Mouse (Mus musculus) midbrain, embryonic 16.5 days (tissue): ENCODE measurements around the gene 2310034G01Rik. TPM values are rescaled to one million over a fixed set of nuclear protein-coding genes. Genes with fewer than 3 reads are reported as not detected.

Experiments
- ATAC-seq: fragments of 200-750 bp; cut with Nextera tagmentation; 2 replicates; pipeline ENCODE4 v1.8.0; 2017; ENCODE audit warnings: moderate TSS enrichment
- H3K27ac ChIP-seq: fragments of 300-500 bp; sonication (generic); 2 replicates; pipeline ENCODE4 v1.5.1; 2014; ENCODE audit warnings: mild to moderate bottlenecking, low read length, mixed read lengths
- H3K27me3 ChIP-seq: fragments of 300-500 bp; sonication (generic); 2 replicates; pipeline ENCODE4 v1.6.1; 2014; ENCODE audit warnings: low read depth, low read length, mixed read lengths; ENCODE audit not compliant: control insufficient read depth, insufficient read depth
- H3K36me3 ChIP-seq: fragments of 300-500 bp; sonication (generic); 2 replicates; pipeline ENCODE4 v1.6.1; 2014; ENCODE audit warnings: mild to moderate bottlenecking, low read length, moderate library complexity, mixed read lengths; ENCODE audit not compliant: control insufficient read depth, insufficient read depth
- H3K4me1 ChIP-seq: fragments of 300-500 bp; sonication (generic); 2 replicates; pipeline ENCODE4 v1.6.1; 2014; ENCODE audit warnings: mild to moderate bottlenecking, low read length, mixed read lengths; ENCODE audit not compliant: control insufficient read depth, insufficient read depth
- H3K4me2 ChIP-seq: fragments of 300-500 bp; sonication (generic); 2 replicates; pipeline ENCODE4 v1.6.1; 2014; ENCODE audit warnings: mild to moderate bottlenecking, low read length, mixed read lengths
- H3K4me3 ChIP-seq: fragments of 300-500 bp; sonication (generic); 2 replicates; pipeline ENCODE4 v1.5.1; 2014; ENCODE audit warnings: low read depth, mild to moderate bottlenecking, low read length, moderate library complexity, mixed read lengths
- H3K9ac ChIP-seq: fragments of 300-500 bp; sonication (generic); 2 replicates; pipeline ENCODE4 v1.6.1; 2014; ENCODE audit warnings: low read depth, low read length, mixed read lengths
- H3K9me3 ChIP-seq: fragments of 300-500 bp; sonication (generic); replicated peaks from 2 replicates; pipeline ENCODE4 v1.6.1; 2014; ENCODE audit warnings: mild to moderate bottlenecking, low read length, mixed read lengths; ENCODE audit not compliant: control insufficient read depth, poor library complexity, severe bottlenecking
- WGBS: fragments of 180-500 bp; shearing (Covaris S2); extraction: QIAGEN DNeasy Blood & Tissue Kit; methylation state at CpG from one replicate; pipeline ENCODE4 v1.1.7; 2014; 5-methylcytosine and 5-hydroxymethylcytosine counted together
- polyA plus RNA-seq: library from polyadenylated mRNA; unstranded; fragments of >200 nt; fragmentation: Nextera tagmentation; extraction: Ambion mirVana; gene quantifications from 2 replicates; pipeline ENCODE4 v1.2.1, GENCODE M21; 2015

Gene 2310034G01Rik
- polyA plus RNA-seq, 1 experiment from 2014 or later: 1.4 TPM

DNA sequence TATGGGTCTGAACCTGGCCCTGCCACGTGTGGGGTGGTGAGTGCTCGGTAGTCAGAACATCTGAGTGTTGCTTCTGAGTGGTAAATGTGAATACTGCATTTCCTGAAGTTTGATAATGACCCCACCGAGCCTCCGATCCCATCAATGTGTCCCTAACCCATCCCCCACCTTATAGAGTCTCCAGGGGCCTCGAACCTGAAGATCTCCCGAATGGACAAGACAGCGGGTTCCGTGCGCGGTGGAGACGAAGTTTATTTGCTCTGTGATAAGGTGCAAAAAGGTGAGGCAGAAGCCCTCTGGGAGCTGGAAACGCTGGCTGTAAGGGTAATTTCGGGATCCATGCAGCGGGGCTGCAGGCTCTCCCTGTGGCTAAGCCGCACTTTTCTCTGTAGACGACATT, 42.3 kb downstream of the 2310034G01Rik start:
- no peak overlapping the region for H3K4me3 ChIP-seq
- peaks cover 9% of the 10 kb centered on the region for H3K36me3 ChIP-seq
- no peak overlapping the region for H3K27ac ChIP-seq
- H3K9ac ChIP-seq: no peak overlapping the region
- H3K9me3 ChIP-seq: no peaks in the 10 kb centered on the region
- peaks cover 22% of the 10 kb centered on the region for H3K4me1 ChIP-seq
- H3K27me3 ChIP-seq: peaks cover 29% of the 10 kb centered on the region
- 81% methylated on average over 16 of the region's 16 CpGs for WGBS
- H3K4me2 ChIP-seq: no peak overlapping the region
- no peak for ATAC-seq

DNA sequence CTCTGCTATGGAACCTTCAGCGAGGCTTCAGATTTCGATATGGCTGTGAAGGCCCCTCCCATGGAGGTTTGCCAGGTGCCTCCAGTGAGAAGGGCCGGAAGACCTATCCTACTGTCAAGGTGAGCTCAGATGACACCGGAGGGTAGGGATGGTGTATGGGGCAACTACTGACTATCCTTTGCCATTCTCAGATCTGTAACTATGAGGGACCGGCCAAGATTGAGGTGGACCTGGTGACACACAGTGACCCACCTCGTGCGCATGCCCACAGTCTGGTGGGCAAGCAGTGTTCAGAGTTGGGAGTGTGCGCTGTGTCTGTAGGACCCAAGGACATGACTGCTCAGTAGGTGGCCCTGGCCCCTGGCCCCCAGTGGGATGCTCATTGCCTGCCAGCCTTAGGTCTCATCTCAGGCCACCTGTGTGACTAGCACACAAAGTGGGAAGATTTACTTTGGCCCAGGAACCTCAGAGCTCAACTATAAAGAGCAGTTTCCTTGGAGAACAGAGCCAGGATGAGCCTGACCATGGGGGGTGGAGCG, 43.3 kb downstream of the 2310034G01Rik start:
- peaks cover 29% of the 10 kb centered on the region for H3K27me3 ChIP-seq
- H3K4me2 ChIP-seq: no peak overlapping the region
- WGBS: 90% methylated on average over 9 of the region's 9 CpGs
- no peak for ATAC-seq
- H3K9me3 ChIP-seq: no peaks in the 10 kb centered on the region
- no peak overlapping the region for H3K27ac ChIP-seq
- no peak overlapping the region for H3K9ac ChIP-seq
- H3K4me1 ChIP-seq: peaks cover 22% of the 10 kb centered on the region
- H3K36me3 ChIP-seq: peaks cover under 1% of the 10 kb centered on the region; the same call in 1 of the 2 replicates
- H3K4me3 ChIP-seq: no peak overlapping the region

DNA sequence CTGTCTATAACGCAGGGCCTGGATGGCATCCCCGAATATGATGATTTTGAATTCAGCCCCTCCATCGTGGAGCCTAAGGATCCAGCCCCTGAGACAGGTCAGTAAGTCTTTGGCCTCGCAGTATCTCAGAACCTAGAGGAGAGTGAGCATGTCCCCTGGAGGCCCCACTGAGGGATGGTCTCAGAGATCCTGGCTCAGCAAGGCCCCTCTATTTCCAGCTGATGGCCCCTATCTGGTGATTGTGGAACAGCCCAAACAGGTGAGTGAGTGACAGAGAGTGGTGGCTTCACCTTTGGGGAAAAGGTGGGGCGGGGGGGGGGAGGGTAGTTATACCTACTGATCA, 43.9 kb downstream of the 2310034G01Rik start:
- H3K9me3 ChIP-seq: no peaks in the 10 kb centered on the region
- H3K4me3 ChIP-seq: no peak overlapping the region
- H3K9ac ChIP-seq: no peak overlapping the region
- ATAC-seq: no peak
- no peaks in the 10 kb centered on the region; the same call in 1 of the 2 replicates for H3K36me3 ChIP-seq
- 61% methylated on average over 5 of the region's 5 CpGs for WGBS
- peaks cover 22% of the 10 kb centered on the region for H3K4me1 ChIP-seq
- no peak overlapping the region for H3K27ac ChIP-seq
- peak overlapping the region; percentile 80 for H3K4me2 ChIP-seq
- H3K27me3 ChIP-seq: peaks cover 29% of the 10 kb centered on the region

DNA sequence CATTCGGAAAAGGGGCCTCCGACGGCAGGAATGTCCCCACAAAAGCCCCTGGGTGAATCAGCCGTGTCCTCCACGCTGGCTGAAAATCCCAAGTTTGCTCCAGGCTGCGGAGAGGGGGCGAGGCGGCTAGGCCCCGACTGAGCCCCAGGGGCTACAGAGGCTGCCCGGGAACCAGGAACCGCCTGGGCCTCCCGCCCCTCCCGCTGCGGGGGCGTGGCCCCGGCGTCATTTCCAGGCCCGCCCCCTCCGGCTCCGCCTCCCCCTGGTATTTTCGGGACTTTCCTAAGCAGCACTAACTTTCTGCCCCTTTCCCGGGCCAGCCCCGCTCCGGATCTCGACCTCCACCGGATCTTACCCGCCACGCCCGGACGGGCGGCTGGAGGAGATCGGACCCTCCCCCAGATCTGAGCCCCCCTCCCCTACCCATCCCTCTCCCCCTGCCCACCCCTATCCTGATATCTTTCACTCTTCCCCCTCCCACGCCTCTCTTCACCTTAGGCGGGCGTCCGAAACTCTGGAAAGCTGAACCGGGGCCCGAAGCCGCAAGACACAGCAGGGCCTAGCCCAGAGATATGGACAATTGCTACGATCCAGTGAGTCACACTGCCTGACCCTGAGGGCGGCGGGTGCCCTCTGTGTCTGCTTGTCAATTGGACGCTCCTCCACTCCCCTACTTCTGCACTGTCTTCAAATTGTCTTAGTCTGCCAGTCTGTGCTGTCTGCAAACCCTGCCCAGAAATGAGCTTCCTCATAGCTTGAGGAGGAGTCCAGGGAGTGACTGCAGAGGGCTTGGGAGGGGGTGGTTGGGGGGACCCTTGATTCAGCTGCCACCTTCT, 44.5 kb downstream of the 2310034G01Rik start:
- Histone ChIP-seq H3K4me1 (peaks cover 22% of the 10 kb centered on the region), H3K36me3 (no peaks in the 10 kb centered on the region), H3K4me2 (peak overlapping the region; percentile 80), H3K4me3 (peak overlapping the region; percentile 45), H3K27me3 (peaks cover 29% of the 10 kb centered on the region), H3K9ac (peak overlapping the region; percentile 54), H3K9me3 (no peaks in the 10 kb centered on the region), H3K27ac (no peak overlapping the region)
- WGBS: under 1% methylated on average over 43 of the region's 43 CpGs
- ATAC-seq: no peak; the same call in 1 of the 2 replicates

DNA sequence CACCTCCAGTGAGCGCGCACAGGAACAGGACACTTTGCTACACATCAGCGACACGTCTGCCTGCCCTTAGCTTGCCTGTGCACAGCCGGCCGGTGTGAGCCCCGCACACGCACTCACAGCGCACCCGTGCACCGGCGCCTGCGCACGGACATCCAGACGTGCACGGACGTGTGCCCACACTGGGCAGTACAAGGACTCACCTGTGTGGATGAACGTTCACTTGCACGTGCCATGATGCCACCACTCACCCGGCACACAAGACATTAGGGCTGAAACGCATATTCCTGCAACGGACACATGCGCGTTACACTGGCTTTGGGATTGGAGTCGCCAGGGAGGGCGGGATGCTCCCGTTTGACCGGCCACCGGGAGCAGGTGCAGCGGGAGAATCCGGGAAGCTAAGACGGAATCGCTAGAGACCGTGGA, 45.2 kb downstream of the 2310034G01Rik start:
- H3K27me3 ChIP-seq: peaks cover 29% of the 10 kb centered on the region
- H3K9me3 ChIP-seq: no peaks in the 10 kb centered on the region
- peaks cover 22% of the 10 kb centered on the region for H3K4me1 ChIP-seq
- WGBS: under 1% methylated on average over 34 of the region's 34 CpGs
- peak overlapping the region; percentile 54 for H3K9ac ChIP-seq
- no peaks in the 10 kb centered on the region for H3K36me3 ChIP-seq
- peak overlapping the region; percentile 45 for H3K4me3 ChIP-seq
- no peak overlapping the region for H3K27ac ChIP-seq
- ATAC-seq: 0 out of 2 replicates have a peak, but pooled peaks have one; percentile 22
- peak overlapping the region; percentile 80 for H3K4me2 ChIP-seq

DNA sequence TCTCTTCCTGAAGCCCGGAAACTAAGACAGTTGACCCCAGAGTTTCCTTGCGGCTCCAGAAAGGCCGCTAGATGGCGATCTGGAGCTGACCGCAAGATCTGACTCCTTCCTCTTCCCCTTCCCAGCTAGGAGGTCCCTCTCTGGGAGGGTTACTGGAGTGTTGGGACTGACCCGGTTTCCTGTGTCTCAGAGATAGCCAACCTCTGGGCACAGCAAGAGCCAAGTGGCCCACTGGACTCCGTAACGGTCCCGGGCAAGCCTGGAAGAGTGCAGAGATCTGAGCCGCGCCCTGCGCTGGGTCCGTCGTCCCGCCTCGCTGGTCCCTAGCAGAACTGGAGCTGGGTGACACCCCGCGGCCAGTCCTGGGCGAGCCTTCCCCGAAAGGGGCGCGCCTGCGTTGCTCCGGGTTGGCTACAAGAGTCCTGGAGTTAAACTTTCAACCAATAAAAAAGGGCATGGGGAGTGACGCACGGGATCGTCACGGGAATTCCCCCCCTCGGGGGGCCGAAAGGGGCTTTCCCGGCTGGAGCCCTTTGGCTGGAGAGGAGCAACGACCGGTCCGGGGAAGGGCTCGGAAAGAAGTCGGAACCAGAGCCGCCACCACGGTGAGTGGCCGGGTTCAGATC, 45.8 kb downstream of the 2310034G01Rik start, which contains the start of gene Nfkb2:
TSS of gene Nfkb2 (plus strand) at position 105 of the 626 bp plus-strand sequence.
- H3K27ac ChIP-seq: no peak within 1 kb of the TSS
- no peaks in the 10 kb centered on the region for H3K9me3 ChIP-seq
- H3K4me1 ChIP-seq: peaks cover 22% of the 10 kb centered on the region
- peak; percentile 76 for ATAC-seq
- peak within 1 kb of the TSS; percentile 80 for H3K4me2 ChIP-seq
- H3K9ac ChIP-seq: peak within 1 kb of the TSS; percentile 54
- peaks cover 29% of the 10 kb centered on the region for H3K27me3 ChIP-seq
- peak within 1 kb of the TSS; percentile 45 for H3K4me3 ChIP-seq
- under 1% methylated on average over 39 of the region's 39 CpGs for WGBS
- H3K36me3 ChIP-seq: no peaks in the 10 kb centered on the region

DNA sequence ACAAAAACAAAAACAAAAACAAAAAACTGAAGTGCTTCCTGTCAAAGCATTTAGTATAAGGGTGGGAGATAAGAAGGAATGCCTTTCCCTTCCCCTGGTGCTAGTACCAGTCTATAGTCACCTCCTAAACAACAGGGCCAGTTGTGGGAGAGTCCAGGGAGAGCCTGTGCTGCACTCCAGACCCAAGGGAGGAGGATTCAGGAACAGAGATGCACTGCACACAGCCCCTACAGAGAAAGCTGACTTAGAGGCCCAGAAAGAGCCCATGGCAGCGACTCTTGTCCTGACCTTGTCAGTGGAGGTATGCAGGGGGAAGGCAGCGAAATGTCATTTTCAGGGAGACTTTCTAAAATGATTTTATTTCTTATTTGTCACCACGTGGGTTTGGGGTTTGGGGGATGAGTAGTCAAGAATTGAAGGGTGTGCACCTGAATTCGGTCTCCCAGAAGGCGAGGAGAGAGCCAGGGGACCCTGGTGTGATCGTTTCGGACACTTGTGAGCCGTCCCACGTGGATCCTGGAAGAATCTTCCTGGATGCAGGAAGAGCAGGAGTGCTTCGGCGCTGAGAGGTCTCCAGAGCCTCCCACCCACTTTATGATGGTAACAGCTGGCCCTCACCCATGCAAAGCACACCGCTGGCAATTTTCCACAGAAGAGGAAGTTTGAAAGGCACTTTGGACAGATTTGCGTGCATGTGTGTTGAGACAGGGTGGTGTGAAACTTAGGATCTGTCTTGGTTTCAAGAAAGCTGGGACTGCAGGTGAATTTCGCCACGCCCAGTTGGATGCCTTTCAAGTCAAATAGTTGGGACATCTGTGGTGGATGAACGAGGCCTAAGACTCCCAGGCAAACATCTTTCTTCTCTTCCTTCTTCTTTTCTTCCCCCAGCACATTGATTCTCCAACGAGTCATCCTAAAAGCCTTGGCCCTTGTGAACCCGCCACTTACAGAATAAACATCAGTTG, 46.6 kb downstream of the 2310034G01Rik start:
- ATAC-seq: no peak
- peaks cover 29% of the 10 kb centered on the region for H3K27me3 ChIP-seq
- no peak overlapping the region for H3K27ac ChIP-seq
- H3K9ac ChIP-seq: no peak overlapping the region
- H3K4me2 ChIP-seq: peak overlapping the region; percentile 80
- H3K36me3 ChIP-seq: no peaks in the 10 kb centered on the region
- peaks cover 17% of the 10 kb centered on the region for H3K4me1 ChIP-seq
- no peaks in the 10 kb centered on the region for H3K9me3 ChIP-seq
- H3K4me3 ChIP-seq: no peak overlapping the region; the same call in 1 of the 2 replicates
- WGBS: 59% methylated on average over 18 of the region's 18 CpGs

DNA sequence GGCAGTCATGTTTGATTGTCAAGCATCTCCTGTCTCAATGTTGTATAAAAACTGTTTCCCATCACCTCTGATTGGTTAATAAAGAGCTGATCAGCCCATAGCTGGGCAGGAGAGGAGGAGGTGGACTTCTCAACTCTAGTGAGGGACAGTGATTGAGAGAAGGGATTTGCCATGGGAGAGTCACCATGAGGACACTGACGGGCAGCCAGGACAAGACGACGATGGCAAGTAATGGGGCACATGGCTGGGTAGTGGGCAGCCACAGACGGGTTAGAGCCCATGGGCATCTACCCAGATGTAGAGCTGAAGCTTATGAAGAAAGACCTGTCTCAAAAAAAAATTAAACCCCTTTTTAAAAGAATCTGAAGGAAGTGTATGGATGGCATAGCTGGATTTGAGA, 47.6 kb downstream of the 2310034G01Rik start:
- 86% methylated on average over 4 of the region's 4 CpGs for WGBS
- H3K9me3 ChIP-seq: no peaks in the 10 kb centered on the region
- H3K4me2 ChIP-seq: no peak overlapping the region
- peaks cover 16% of the 10 kb centered on the region for H3K4me1 ChIP-seq
- no peak overlapping the region for H3K27ac ChIP-seq
- peaks cover 25% of the 10 kb centered on the region for H3K27me3 ChIP-seq
- no peaks in the 10 kb centered on the region for H3K36me3 ChIP-seq
- H3K9ac ChIP-seq: no peak overlapping the region
- no peak for ATAC-seq
- no peak overlapping the region for H3K4me3 ChIP-seq
